Mouse (Mus musculus) 3T3-L1 (cell line): ENCODE measurements around the gene Scn5a.
A peak's percentile ranks its signal among the peaks of the same experiment; 100 is the strongest.

Experiments used
- DNase-seq: peaks from one replicate; pipeline ENCODE4 v3.0.0-alpha.2; 2015; ENCODE audit warnings: low read depth, low spot score

Gene Scn5a

GRCm38 (mm10) chr9:119578636-119579438, at the start of gene Scn5a:
Scn5a (minus strand) TSS chr9:119579016.
- no peak for DNase-seq

GRCm38 (mm10) chr9:119627227-119627626, 48.4 kb upstream of the Scn5a start:
- no peak for DNase-seq

GRCm38 (mm10) chr9:119624151-119624550, 45.3 kb upstream of the Scn5a start:
- no peak for DNase-seq

- no peak for DNase-seq
These were observed 36.0 kb upstream of the Scn5a start for GRCm38 (mm10) chr9:119614798-119615197.

- DNase-seq = no peak
These were observed 31.8 kb upstream of the Scn5a start for GRCm38 (mm10) chr9:119610563-119611166.

- no peak for DNase-seq
These were observed 28.1 kb upstream of the Scn5a start for GRCm38 (mm10) chr9:119606906-119607305.

- DNase-seq = no peak
These were observed 25.8 kb upstream of the Scn5a start for GRCm38 (mm10) chr9:119604607-119605006.

- DNase-seq = no peak
These were observed 19.7 kb upstream of the Scn5a start for GRCm38 (mm10) chr9:119598501-119598900.

- no peak for DNase-seq
These were observed 18.5 kb upstream of the Scn5a start for GRCm38 (mm10) chr9:119597332-119597731.

- no peak for DNase-seq
These were observed 10.8 kb upstream of the Scn5a start for GRCm38 (mm10) chr9:119589592-119589991.

- DNase-seq = no peak
These were observed 10.1 kb upstream of the Scn5a start for GRCm38 (mm10) chr9:119588763-119589449.

- DNase-seq = peak; percentile 74
These were observed 1.9 kb upstream of the Scn5a start for GRCm38 (mm10) chr9:119580668-119581067.

GRCm38 (mm10) chr9:119580187-119580586, 1.4 kb upstream of the Scn5a start:
- DNase-seq = no peak

- no peak for DNase-seq
These were observed 543 bp downstream of the Scn5a start for GRCm38 (mm10) chr9:119578311-119578635.

GRCm38 (mm10) chr9:119576977-119577376, 1.8 kb downstream of the Scn5a start:
- no peak for DNase-seq

GRCm38 (mm10) chr9:119575732-119576131, 3.1 kb downstream of the Scn5a start:
- no peak for DNase-seq

GRCm38 (mm10) chr9:119574366-119574765, 4.5 kb downstream of the Scn5a start:
- DNase-seq = no peak

- no peak for DNase-seq
These were observed 5.8 kb downstream of the Scn5a start for GRCm38 (mm10) chr9:119573009-119573408.

- DNase-seq = no peak
These were observed 7.4 kb downstream of the Scn5a start for GRCm38 (mm10) chr9:119571411-119571888.

GRCm38 (mm10) chr9:119570652-119571051, 8.2 kb downstream of the Scn5a start:
- DNase-seq = no peak

GRCm38 (mm10) chr9:119568732-119569131, 10.1 kb downstream of the Scn5a start:
- no peak for DNase-seq

- no peak for DNase-seq
These were observed 11.0 kb downstream of the Scn5a start for GRCm38 (mm10) chr9:119567800-119568199.

GRCm38 (mm10) chr9:119566214-119566613, 12.6 kb downstream of the Scn5a start:
- no peak for DNase-seq
